Mouse (Mus musculus) spleen, postnatal 36 days (tissue): ENCODE results near the gene Acox3.

Experiments
- DNase-seq, 2 experiments: peaks; one replicate each; pipeline ENCODE4 v3.0.0; 2022; ENCODE audit warnings: low spot score in 2 of 2, mixed read lengths in 1 of 2

The Acox3 gene

DNA sequence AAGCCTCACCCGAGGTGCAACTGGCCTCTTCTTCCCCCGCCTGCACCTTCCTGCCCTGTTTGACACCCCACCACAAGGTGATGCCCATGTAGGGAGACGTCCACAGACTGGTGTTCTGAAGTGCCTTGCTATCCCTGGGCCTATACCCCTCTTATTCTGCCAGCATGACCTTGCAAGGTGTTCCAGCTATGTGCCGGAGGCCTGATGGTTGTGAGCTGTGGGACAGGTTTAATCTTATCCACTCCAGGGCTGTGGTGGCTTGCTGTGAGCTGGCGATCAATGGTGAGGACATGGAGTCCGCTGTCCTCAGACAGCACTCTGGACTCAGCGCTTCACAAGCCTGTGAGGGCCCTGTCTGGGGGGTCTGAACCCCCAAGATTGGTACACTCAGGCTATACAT lies 27.5 kb downstream of the Acox3 start:
- DNase-seq = no peak

DNA sequence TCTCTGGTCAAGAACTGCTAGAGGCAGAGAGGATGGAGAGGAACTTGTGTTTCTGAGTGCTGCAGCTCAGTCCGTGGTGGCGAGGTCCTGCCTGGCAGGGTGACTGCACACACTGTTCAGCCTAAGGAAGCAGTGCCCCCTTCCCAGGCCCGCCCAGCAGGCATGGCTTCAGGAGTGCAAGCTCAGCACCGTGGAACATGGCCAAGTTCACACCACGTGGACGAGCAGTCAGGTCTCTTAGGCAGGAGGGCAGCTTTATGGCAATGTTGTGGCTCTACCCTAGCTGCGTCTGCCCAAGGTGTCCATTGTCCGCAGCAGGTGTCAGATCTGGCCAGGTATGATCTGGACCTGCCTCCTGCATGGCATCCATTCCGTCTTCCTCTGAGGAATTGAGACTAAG lies 28.3 kb downstream of the Acox3 start:
- DNase-seq = no peak

DNA sequence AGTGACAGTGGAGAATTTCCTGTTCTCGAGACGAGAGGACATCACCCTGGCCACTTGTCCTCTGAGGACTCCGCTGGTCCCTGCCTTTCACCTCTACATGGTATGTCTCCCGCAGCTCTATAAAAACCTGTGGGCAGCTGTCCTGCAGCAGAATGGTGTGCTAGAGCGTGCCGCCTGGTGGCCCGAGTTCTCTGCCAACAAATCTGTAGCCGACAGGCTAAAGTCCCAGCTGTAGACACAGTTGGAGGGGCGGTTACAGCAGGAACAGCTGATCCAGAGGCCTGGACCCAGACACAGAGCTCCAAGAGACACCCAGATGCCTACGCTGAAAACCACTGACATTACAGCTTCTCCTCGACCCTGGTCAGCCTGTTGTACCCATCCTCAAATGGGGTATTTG lies 29.1 kb downstream of the Acox3 start:
- no peak for DNase-seq

DNA sequence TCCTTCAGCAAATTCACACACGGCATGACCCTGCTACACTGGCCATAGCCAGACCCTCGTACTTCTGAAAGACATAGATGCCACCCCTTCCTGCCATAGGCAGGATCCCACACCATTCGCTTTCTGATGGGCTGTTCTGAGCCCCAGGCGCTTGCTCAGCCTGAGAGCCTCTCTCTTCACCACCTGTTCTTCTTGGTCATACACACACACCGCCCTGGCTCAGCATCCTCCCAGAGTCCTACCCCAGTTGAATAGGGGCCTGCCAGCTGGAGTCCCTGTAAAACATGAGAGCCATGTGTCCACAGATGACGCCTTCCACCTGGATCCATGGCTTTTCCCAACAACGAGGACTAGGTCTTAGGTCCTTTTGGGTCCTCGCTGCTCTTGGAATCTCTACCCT lies 29.9 kb downstream of the Acox3 start:
- DNase-seq = no peak

DNA sequence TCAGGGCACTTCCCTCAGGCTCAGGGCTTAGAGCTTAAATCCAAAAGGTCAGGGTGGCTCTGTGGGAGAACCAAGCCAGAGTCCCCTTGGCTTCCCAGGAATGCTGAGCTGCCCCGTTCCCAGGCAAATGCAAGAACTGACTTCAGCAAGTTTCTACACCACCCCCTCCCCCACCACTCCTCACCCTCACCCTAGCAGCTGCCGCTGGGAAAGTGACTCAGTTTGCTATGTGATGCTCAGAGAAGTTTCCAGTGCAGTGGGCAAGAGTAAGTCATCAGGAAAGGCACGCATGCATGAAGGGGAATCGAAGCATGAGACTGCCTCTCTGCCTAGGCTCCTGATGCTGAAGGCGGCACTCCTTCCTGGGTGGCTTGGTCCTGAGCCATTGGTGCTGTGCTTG lies 34.1 kb downstream of the Acox3 start:
- no peak for DNase-seq

DNA sequence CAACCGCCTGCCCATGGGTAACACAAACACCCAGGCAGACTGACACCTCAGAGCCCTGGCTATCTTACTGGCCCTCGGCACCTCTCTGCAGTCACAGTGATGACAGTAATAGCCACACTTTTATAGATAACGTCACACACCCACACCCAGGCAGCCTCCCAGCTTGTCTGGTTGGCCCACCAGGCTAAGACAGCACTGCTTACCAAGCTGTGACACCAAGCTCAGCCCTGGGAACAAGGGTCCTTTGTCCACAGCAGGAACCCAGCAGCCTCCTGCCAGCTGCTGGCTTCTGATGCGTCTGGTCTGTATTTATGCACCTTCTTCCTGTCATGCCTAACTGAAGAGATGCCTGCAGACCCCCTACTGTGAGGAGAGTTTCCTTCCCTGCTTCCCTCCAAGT lies 38.3 kb downstream of the Acox3 start:
- no peak for DNase-seq

DNA sequence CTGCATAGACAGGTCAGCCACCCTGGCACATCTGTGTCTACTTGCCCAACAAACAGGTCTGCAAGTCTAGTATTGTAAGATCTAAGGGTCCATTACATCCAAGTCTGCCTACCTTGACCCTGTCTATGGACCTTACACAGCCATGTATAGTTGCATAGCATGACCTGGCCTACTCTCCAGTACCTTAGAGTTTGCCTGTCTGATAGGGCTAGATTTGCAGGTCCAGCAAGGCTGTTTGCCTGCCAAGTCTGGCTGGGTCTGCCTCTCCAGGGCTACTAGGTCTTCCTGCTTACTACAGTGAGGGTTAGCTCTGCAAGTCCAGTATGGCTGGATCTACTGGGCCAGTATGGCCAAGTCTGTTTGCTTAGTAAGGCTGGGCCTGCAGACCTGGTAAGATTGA lies 41.0 kb downstream of the Acox3 start:
- no peak for DNase-seq

DNA sequence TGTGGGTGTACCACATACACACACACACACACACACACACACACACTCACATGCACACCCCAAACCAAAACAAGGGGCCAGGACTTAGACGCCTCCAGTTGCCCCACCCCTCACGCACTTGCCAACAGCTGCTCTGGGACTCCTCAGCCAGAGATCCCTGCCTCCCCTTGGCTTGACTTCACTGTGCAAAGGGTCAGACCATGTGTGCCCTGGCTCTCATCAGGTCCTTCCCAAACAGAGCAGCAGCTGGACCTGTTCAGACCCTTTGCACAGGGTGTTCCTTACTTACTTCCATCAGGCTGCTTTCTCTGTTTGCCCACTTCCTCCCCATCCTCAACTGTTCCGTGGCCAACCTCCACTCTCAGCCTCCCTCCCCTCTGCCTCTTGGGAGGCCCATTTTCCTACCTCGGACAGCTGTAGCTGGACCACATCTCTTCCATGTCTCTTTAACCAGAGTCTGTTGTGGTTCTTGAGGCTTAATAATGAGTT lies 42.0 kb downstream of the Acox3 start:
- no peak for DNase-seq

DNA sequence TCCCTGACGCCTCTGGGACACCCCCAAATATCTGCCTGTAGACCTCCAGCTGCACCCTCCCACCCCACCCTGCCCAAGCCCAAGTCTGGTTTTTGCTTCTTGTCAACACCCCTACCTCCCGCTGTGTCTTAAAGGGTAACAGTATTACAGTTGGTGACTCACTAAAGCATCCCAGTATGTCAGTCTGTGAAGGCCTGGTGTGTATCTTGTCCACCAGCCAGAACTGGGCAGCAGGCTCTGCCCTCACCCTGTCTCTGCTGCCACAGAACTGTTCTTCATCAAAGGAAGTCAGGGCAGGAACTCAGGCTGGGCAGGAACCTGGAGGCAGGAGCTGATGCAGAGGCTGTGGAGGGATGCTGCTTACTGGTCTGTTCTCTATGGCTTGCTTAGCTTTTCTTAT lies 43.6 kb downstream of the Acox3 start:
- no peak for DNase-seq

DNA sequence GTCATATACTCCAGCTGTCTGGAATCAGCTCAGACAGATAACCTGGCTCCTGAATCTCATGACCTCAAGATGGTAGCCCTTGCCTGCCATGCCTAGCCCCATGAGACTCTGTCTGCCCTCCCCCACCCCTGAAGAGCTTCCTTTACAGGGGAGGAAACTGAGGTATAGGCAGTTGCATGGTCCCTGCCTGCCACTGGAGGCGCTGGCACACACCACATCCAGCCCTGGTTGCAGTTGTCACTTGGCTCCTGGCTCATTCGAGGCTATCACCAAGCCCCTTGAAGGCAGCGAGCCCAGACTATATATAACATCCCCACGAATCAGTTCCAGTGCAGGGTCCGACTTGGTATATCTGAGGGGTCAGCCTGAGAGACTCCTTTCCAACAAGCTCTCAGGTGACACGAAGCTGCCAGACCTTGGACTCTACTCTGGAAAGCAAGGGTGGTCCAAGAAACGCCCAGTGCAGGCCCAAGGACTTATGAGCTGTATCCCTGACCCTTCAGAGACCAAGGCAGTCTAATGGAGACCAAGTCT lies 44.5 kb downstream of the Acox3 start:
- no peak for DNase-seq

DNA sequence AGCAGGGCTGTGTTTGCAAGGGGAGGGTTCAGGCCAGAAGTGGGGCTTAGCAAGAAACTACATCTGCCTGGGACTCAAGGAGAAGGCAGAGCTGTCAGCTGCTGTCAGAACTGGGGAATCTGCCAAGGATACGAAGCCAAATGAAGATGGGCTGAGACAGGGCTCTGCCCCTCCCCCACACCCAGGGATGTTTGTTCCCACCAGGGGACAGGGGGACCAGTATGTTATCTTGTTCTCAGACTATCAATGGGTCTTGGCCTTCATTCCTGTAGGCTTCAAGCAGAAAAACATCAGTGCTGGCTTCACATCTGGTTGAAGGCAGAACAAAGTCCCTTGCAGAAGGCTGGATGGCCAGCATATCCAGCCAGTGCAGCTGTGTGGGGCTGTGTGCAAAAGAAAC lies 45.8 kb downstream of the Acox3 start:
- no peak for DNase-seq

DNA sequence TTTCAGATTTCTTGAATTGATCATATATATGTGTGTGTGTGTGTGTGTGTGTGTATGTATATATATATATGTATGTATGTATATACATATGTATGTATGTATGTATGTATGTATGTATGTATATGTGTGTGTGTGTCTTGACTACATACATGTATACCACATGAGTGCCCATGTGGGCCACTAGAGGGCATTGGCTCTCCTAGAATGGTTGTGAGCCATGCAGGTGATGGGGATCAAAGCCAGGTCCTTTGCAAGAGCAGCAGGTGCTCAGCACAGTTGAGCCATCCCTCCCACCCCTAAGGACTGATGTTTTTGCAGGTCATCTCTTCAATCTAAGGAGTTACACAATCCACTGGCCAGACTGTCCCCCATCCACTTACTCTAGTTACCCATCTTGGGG lies 46.5 kb downstream of the Acox3 start:
- no peak for DNase-seq

DNA sequence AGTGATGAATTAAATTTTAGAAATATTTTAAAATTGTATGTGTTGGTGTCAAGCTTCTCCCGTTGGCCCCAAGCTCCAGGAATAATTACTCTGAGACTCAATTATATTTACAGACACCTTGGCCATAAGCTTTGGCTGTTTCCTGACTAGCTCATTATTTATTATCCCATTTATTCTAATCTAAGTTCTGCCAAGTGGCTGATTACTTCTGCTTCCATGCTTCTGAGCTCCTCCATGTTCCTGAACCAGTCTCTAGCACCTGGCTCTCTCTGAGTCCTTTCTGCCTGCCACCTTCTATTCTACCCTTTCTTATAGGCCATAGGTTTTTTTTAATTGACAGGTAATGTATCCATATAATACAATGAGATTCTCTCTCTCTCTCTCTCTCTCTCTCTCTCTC lies 47.9 kb downstream of the Acox3 start:
- no peak for DNase-seq

DNA sequence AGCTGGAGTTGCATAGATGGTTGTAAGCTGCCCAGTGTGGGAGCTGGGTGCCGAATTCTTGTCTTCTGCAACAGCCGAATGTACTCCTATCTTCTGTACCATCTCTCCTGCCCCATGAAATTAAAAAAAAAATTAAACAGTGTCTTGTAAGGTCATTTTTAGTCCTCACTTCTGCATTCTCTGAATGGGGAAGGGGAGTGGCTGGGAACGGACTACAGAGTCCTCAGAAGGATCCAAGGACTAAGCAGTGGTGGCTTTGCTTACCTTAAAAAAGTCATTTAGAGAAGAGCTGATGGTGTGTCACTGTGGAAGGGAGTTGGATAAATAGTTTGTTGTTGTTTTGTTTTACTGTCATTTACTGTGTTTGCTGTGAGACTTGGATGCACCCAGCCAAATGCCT lies 48.4 kb downstream of the Acox3 start:
- no peak for DNase-seq

DNA sequence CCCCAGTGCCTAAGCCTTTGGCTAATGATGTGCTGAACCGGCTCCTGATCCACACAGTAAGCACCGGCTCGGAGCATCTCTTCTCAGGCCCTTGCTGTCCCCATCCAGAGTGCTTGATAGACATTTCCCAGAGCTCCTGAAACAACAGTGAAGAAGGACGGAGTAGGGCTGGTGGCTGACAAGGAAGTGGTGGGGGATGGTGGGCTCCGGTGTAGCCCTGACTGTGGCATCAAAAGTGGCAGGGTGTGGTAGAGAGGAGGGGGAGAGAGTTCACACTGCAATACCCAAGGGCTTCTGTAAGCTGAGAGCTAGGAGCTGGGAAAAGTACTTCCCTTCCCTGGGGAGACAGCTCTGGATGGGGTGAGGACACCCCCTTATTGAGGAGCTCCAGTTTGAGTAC lies 48.9 kb downstream of the Acox3 start:
- DNase-seq = no peak

DNA sequence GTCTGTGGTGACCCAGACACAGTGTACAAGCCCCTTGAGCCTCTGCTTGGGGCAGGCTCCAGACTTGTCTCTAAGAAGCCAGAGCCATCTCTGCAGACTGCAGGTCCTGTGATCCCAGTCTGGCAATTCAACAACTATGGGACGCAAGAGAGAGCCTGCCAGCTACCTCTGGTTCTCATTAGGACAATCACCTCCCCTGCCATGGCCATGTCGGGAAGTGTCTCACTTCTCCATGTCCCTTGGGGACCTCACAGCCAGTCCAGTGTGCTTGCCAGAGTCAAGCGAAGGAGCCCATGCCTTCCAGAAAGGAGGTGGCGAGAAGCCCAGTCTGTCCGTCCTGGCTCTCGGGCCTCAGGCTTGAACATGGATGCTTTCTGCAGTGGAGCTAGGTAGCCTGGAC lies 50.0 kb downstream of the Acox3 start:
- no peak for DNase-seq

DNA sequence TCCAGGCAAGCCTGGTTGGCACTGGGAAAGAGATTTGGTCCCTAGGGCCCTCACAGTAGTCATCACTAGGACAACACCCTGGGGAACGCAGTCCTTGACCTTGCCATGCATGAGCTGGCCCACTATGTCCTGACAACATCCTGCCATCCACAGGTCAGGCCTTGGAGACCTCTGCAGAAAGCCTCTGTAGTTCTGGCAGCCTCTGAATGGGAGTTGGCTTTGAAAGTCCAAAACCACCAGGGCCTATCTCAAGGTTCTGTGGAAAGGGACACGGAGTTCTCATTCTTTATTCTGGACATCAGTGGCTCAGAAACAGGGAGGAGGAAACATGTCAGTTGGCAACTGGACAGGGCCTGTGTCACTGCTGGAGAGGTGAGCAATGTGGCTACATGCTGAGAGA lies 53.2 kb downstream of the Acox3 start:
- DNase-seq = no peak

DNA sequence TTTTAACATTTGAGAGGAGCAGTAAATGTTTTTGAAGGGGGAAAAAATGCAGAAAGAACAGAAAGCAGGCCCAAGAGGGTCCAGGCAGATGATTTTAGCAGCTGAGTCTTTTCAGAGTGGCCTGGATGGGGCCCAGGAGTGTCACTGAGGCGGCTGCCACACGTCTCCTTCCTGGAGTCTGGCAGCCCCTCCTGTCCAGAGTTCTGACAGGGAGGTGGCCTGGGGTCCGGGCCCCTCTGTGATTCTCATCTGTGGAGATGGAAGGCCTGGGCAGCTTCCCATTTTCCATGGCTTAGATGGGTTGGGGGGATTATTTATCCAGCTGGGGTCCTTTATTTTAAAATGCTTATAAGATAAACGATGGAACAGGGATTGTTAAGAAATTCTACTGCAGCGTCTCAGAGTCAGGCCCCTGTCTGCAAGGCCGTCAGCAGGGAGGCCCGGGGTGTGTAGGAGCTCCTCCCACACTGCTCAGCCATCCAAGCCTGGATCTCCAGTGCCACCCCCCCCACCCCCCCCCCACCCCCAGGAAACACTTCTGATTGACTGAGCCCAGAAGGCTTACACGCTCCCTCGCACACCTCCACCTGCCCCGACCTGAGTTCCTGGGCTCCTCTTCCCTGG lies 59.2 kb downstream of the Acox3 start:
- DNase-seq = no peak

DNA sequence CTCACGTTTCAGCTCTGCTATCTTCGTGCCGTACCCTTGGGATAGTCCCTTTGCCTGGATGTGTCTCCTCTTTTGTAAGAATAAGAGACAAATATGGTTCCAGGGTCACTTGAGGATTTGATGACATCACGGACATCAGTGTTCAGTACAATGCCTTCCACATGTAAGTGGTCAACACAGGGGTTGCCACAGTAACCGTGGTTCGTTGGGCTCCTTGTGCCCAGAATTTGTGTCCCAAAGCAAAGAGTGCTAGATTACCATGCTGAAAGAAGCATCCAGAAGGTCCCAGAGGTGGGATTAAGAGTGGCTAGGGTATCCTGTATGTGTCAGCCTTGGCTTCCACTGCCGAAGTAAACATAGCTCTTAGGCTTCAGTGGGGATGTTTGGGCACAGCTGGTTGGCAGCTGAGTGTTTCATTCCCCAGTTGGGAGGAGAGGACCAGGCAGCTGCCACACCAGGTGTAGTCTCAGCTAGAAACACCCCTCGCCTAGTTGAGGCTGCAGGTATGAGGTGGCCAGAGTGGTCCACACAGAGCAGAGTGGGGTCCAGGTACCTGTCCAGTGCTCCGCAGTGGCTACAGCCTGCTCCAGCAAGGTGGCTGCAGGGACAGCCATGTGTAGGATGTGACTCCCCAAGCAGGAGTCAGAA lies 60.7 kb downstream of the Acox3 start:
- DNase-seq = no peak

DNA sequence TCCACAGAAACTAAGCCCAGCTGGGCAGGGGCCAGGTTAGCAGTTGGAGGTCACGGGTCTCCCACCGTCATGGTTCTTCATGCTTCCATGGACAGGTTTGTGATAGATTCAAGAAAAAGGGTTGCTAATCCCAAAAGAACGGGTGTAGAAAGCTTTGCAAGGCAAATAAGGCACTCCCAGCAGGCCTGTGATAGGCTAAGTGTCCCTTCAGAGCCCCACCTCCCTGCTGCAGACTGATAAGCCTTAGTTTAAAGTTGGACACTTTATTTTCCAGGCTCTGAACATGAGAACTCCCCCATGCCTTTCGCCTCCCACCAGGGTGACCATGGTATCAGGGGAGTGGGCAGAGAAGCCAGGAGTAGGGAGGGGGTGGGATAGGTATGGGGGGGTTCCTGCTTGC lies 61.2 kb downstream of the Acox3 start:
- DNase-seq = no peak

DNA sequence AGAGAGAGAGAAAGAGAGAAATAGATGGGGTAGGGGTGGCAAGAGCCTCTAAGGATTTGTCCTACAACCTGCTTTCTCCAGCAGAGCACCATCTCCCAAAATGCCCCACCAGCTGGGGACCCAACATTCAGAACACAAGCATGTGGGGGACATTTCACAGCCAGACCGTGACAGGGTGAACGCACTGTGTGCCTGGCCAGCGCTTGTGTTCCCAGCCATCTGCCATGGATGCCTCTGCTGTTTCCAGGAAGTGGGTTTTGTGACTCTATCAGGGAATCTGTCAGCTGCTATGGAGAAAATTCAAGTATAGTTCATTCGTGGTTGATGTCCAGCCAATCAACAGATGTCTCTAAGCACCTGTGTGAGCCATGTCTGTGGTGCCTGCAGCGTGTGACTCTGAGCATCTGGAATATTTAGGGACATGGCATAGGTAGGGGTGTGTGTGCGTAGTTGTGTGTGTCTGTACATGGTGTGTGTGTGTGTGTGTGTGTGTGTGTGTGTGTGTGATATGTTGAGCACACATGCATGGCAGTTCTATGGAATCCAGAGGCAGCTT lies 63.2 kb downstream of the Acox3 start:
- DNase-seq = no peak

DNA sequence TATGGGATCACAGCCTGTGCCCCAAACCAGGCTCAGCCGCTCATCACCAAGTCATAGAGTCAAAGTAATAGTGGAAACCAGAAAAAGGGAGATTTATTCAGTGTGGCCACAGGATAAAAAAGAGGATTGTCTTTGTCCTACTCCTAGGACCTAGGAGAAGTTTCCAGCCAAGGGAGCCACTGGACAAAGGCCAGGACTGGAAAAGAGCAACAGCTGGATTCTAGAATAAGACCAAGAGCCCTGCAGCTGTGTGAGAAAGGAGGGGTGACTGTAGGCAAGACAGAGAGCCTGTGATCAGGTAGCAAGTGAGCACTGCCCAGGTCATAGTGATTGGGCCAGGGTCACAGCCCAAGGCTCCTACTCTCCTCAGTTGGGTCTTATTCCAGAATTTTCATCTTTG lies 64.1 kb downstream of the Acox3 start:
- DNase-seq = no peak

DNA sequence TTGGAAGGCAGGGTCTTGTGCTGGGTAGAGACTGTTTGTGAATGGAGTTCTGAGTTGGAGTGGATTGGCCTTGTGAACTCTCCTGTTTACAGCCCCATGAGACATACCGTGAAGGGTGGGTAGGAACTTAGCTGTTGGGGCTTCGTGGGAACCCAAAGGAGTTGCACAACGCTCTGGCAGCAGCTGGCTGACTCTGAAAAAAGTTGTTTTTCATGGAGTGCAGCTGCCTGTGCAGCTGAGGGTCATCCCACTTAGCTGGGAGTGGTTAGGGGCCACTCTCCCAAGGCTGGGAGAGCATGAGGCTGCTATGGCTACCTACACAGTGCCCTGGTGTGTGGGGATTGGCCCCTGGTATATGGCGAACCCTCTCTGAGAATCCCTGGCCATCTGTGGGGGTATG lies 64.7 kb downstream of the Acox3 start:
- no peak for DNase-seq
